Comparison of ENCODE assay signal across 27 mouse cellular contexts in the genomic region with DNA sequence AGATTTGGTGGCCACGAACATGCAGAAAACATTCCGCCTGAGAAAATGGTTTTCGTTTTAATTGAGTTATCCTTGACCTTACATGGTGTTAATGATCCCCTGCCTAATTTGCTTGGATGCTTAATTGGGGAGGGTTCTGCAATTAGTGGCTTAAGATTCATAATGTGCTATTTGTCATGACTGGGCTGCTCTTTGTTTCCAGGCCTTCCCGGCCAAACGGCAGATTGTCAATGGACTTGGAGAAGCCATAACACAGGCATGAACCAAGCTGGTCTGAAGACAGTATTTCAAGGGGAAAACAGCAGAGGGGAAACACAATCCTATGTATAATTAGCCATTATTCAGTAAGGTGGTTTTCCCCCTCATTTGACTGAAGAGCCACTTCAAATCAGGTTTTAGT.
DNase-seq lines count a peak whose midpoint lies in the region; ATAC-seq and TF ChIP-seq lines count a peak whose summit lies in the region.
"Had no signal": no experiment of that assay in that cellular context is flagged by ENCODE, and none has a peak within 500 bp of the region (broad histone marks: within the 10 kb centered on the region; RNA-seq: fewer than 3 reads in every experiment).

No protein-coding gene starts in this region.

- H3K4me3 ChIP-seq in forebrain, embryonic 11.5 days (ENCODE audit: low read depth, low read length), result no peak overlapping the region
- H3K4me3 ChIP-seq in forebrain, postnatal 0 days (ENCODE audit: low read depth, low read length), result no peak overlapping the region
- H3K4me3 ChIP-seq in forebrain, embryonic 14.5 days (ENCODE audit: low read depth, low read length), result no peak overlapping the region
- H3K4me3 ChIP-seq: embryonic facial prominence, embryonic 12.5 days; embryonic facial prominence, embryonic 15.5 days; heart, adult 2 months; heart, embryonic 10.5 days; heart, embryonic 13.5 days had no signal

- H3K27ac ChIP-seq in forebrain, embryonic 11.5 days (ENCODE audit: low read depth, low read length), result no peak overlapping the region
- H3K27ac ChIP-seq in forebrain, postnatal 0 days (ENCODE audit: low read depth, low read length), result no peak overlapping the region
- H3K27ac ChIP-seq in forebrain, embryonic 14.5 days (ENCODE audit: low read depth, low read length), result 0 out of 2 replicates have a peak overlapping the region, but pooled peaks have one; percentile 14
- H3K27ac ChIP-seq: embryonic facial prominence, embryonic 12.5 days; embryonic facial prominence, embryonic 15.5 days; heart, adult 2 months; heart, embryonic 10.5 days; heart, embryonic 13.5 days; hindbrain, embryonic 14.5 days; hindbrain, postnatal 0 days had no signal

- TF ChIP-seq CTCF in forebrain, postnatal 0 days (IDR thresholded peaks at IDR 0.05; ENCODE audit: low read depth), result no peak

- 0 out of 2 replicates have a peak, but pooled peaks have one; percentile 33 for ATAC-seq in forebrain, embryonic 11.5 days (replicated peaks; ENCODE audit: low FRiP score)
- no peak for ATAC-seq in forebrain, postnatal 0 days
- ATAC-seq in forebrain, embryonic 14.5 days, result peak; percentile 58
- ATAC-seq: hindbrain, postnatal 0 days; inflammation-experienced regulatory T-cells, adult 6 months; intestine, embryonic 16.5 days had no signal

- peak; percentile 52 for DNase-seq in forebrain, embryonic 11.5 days (ENCODE audit: low spot score)
- no peak for DNase-seq in forebrain, postnatal 0 days
- DNase-seq in Muller cell, postnatal 12 days (ENCODE audit: inconsistent ontology term), result peak; percentile 47
- DNase-seq in forebrain, embryonic 14.5 days (ENCODE audit: low spot score), result peak; percentile 67
- no peak for DNase-seq in B cell, adult 2 months
- DNase-seq in kidney, adult 8-10 months, result no peak
- DNase-seq: adrenal gland, adult 8-10 months; adrenal gland, postnatal 25 days; cerebellum, adult 18-20 months; cerebellum, adult 9-10 months; cerebellum, postnatal 14 days; gastrocnemius, postnatal 10 days; gastrocnemius, postnatal 36 days; heart, adult 2 months; heart, postnatal 14 days; heart, postnatal 4 days; kidney, adult 18-20 months had no signal

- 69% methylated on average over 5 of the region's 5 CpGs for WGBS in forebrain, embryonic 11.5 days
- WGBS in forebrain, postnatal 0 days, result 41% methylated on average over 5 of the region's 5 CpGs
- WGBS in forebrain, embryonic 14.5 days, result 31% methylated on average over 5 of the region's 5 CpGs

- H3K4me2 ChIP-seq in forebrain, embryonic 11.5 days (ENCODE audit: low read depth, low read length, severe bottlenecking), result no peak overlapping the region
- H3K4me2 ChIP-seq in forebrain, postnatal 0 days (ENCODE audit: low read depth), result no peak overlapping the region
- no peak overlapping the region for H3K4me2 ChIP-seq in forebrain, embryonic 14.5 days (ENCODE audit: low read length)
- H3K4me2 ChIP-seq: embryonic facial prominence, embryonic 12.5 days; embryonic facial prominence, embryonic 15.5 days; heart, embryonic 13.5 days; hindbrain, embryonic 14.5 days had no signal

- H3K4me1 ChIP-seq in forebrain, embryonic 11.5 days (replicated peaks; ENCODE audit: control insufficient read depth, insufficient read depth, low read length), result no peaks in the 10 kb centered on the region
- no peaks in the 10 kb centered on the region for H3K4me1 ChIP-seq in forebrain, postnatal 0 days (ENCODE audit: insufficient read depth)
- H3K4me1 ChIP-seq in forebrain, embryonic 14.5 days (ENCODE audit: control insufficient read depth, insufficient read depth, low read length), result peaks cover 8% of the 10 kb centered on the region; the same call in 1 of the 2 replicates
- H3K4me1 ChIP-seq: embryonic facial prominence, embryonic 12.5 days; embryonic facial prominence, embryonic 15.5 days had no signal

- H3K36me3 ChIP-seq in forebrain, embryonic 11.5 days (ENCODE audit: control insufficient read depth, insufficient read depth, low read length), result peaks cover 18% of the 10 kb centered on the region
- peaks cover 21% of the 10 kb centered on the region for H3K36me3 ChIP-seq in forebrain, postnatal 0 days (ENCODE audit: insufficient read depth)
- peaks cover 29% of the 10 kb centered on the region for H3K36me3 ChIP-seq in forebrain, embryonic 14.5 days (ENCODE audit: control insufficient read depth, insufficient read depth, low read length)
- H3K36me3 ChIP-seq: G1E had no signal

- H3K27me3 ChIP-seq in forebrain, embryonic 11.5 days (ENCODE audit: control insufficient read depth, insufficient read depth, low read length), result no peaks in the 10 kb centered on the region
- H3K27me3 ChIP-seq in forebrain, postnatal 0 days (ENCODE audit: insufficient read depth, low read length), result no peaks in the 10 kb centered on the region
- H3K27me3 ChIP-seq in forebrain, embryonic 14.5 days (replicated peaks; ENCODE audit: control insufficient read depth, insufficient read depth, low read length), result no peaks in the 10 kb centered on the region
- H3K27me3 ChIP-seq: CH12.LX; embryonic facial prominence, embryonic 12.5 days; embryonic facial prominence, embryonic 15.5 days; heart, embryonic 13.5 days had no signal

- peaks cover 7% of the 10 kb centered on the region; the same call in 1 of the 2 replicates for H3K9me3 ChIP-seq in forebrain, embryonic 11.5 days (ENCODE audit: control insufficient read depth, low read length)
- peaks cover 4% of the 10 kb centered on the region; the same call in 1 of the 2 replicates for H3K9me3 ChIP-seq in forebrain, postnatal 0 days (ENCODE audit: low read length)
- H3K9me3 ChIP-seq in forebrain, embryonic 14.5 days (replicated peaks; ENCODE audit: control insufficient read depth, low read length), result peaks cover 5% of the 10 kb centered on the region; the same call in 1 of the 2 replicates
- H3K9me3 ChIP-seq: embryonic facial prominence, embryonic 12.5 days; embryonic facial prominence, embryonic 15.5 days; heart, embryonic 10.5 days had no signal

- H3K9ac ChIP-seq in forebrain, embryonic 11.5 days (ENCODE audit: low read length), result no peak overlapping the region
- H3K9ac ChIP-seq in forebrain, postnatal 0 days, result no peak overlapping the region
- H3K9ac ChIP-seq in forebrain, embryonic 14.5 days (ENCODE audit: low read length), result no peak overlapping the region
- H3K9ac ChIP-seq: embryonic facial prominence, embryonic 12.5 days; embryonic facial prominence, embryonic 15.5 days; heart, embryonic 13.5 days; hindbrain, embryonic 14.5 days had no signal

Comparison
In these comparisons a context has a peak if more than half of its experiments do, and no peak if none do; other contexts are left out.
1. DNase-seq: peak in forebrain, embryonic 11.5 days (single experiment), Muller cell, postnatal 12 days (single experiment) and forebrain, embryonic 14.5 days (single experiment); none in forebrain, postnatal 0 days (single experiment), B cell, adult 2 months (0 of 2) and kidney, adult 8-10 months (0 of 2).